Mouse (Mus musculus) testis, postnatal 10 days (tissue): Measurements from ENCODE around the gene Plcb2.
A peak's percentile ranks its signal among the peaks of the same experiment; 100 is the strongest.

Source experiments
- DNase-seq: peaks from one replicate; pipeline ENCODE4 v3.0.0; 2021; ENCODE audit warnings: low spot score

The Plcb2 gene

DNA sequence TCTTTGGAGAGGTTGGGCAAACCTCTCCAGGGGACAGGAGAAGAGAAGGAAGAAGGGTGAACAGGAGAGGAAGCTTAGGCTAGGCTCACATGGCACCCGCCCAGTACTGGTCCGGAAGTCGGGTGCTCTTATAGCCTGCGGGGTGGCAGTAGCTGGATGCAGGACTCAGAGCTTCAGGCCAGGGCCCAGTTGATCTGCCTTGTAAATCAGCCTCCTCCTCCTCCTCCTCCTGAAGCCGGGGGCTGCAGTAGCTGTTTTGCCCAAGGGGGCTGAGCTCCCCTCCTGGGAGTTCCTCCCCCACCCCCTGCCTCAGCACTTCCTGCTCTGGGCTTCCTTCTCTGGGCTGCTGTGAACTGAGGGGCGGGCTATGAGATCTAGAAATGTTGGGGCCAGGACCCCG, at the start of gene Plcb2:
TSS of gene Plcb2 (minus strand) at position 102 of the 400 bp plus-strand sequence.
- DNase-seq: no peak

- no peak for DNase-seq
These were observed 48.1 kb upstream of the Plcb2 start for GRCm38 (mm10) chr2:118776295-118776694.

- DNase-seq: no peak
These were observed 47.6 kb upstream of the Plcb2 start for GRCm38 (mm10) chr2:118775846-118776245.

DNA sequence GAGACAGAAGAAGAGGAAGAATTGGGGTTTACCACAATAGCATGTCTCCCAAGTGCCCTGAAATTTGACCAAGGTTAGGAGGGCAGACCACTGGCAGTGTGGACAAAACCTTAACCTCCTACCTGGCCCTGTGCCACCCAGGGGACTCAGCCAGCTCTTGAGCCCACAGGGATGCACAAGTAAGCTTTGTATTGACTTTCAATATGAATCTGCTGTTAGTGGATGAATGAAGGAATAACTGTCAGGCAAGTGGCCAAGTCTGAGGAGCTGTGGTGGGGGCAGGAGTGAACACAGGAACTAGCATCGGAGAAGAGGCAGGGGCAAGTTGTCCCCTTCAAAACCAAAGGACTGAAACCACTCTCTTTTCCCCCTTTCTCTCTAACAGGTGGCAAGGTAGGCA, 47.2 kb upstream of the Plcb2 start:
- DNase-seq: no peak

- no peak for DNase-seq
These were observed 46.3 kb upstream of the Plcb2 start for GRCm38 (mm10) chr2:118774536-118774935.

- DNase-seq: no peak
These were observed 44.1 kb upstream of the Plcb2 start, which contains the start of gene Phgr1 for GRCm38 (mm10) chr2:118772158-118772874. TSS of gene Phgr1 (plus strand) at chr2:118772769.

DNA sequence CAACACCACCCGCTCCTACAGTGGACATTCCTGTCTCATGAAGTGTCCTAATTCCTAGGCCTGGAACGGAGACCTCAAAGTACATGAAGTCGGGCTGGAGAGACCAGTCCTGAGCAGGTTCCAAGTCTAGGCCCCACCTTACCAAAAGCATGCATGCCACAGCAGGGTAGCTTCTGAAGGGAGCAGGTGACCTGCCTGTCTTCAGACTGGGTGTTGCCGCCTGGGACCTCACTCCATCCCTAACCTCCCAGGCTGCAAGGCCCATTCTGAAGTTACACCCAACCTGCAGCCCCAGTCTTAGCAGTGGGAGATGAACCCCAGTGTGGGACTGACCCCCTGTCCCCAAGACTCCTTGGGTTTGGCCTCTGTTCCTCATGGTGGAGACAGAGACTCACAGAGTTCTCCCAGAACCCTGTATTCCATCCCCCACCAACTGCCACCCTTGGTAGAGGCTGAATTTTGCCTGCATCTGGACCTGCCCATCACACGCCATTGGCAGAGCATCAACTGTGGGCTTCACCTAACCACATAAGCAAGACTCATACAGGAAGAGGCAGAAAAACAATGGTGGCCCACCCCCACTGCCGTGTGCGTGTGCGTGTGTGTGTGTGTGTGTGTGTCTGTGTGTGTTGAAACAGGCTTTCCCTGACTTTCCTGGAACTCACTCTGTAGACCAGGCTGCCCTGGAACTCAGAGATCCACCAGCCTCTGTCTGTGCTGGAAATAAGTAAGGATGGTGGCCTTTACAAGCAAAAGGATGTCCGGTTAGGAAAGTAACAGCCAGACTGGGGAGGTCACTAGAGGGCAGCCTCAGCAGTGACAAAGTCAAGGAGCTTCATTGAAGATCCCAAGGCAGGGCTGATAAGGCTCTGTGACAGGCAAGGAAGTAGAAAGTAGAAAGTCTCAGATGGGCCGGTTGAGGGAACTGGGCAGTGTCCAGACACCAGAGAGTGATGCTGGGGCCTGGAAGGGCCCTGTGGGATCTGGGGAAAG, 38.1 kb upstream of the Plcb2 start:
- DNase-seq: no peak

- DNase-seq: no peak
These were observed 36.6 kb upstream of the Plcb2 start for GRCm38 (mm10) chr2:118764875-118765274.

GRCm38 (mm10) chr2:118764094-118764831, 36.0 kb upstream of the Plcb2 start:
- peak; percentile 69 for DNase-seq

GRCm38 (mm10) chr2:118763469-118763868, 35.2 kb upstream of the Plcb2 start:
- no peak for DNase-seq

GRCm38 (mm10) chr2:118762784-118763148, 34.5 kb upstream of the Plcb2 start:
- no peak for DNase-seq

DNA sequence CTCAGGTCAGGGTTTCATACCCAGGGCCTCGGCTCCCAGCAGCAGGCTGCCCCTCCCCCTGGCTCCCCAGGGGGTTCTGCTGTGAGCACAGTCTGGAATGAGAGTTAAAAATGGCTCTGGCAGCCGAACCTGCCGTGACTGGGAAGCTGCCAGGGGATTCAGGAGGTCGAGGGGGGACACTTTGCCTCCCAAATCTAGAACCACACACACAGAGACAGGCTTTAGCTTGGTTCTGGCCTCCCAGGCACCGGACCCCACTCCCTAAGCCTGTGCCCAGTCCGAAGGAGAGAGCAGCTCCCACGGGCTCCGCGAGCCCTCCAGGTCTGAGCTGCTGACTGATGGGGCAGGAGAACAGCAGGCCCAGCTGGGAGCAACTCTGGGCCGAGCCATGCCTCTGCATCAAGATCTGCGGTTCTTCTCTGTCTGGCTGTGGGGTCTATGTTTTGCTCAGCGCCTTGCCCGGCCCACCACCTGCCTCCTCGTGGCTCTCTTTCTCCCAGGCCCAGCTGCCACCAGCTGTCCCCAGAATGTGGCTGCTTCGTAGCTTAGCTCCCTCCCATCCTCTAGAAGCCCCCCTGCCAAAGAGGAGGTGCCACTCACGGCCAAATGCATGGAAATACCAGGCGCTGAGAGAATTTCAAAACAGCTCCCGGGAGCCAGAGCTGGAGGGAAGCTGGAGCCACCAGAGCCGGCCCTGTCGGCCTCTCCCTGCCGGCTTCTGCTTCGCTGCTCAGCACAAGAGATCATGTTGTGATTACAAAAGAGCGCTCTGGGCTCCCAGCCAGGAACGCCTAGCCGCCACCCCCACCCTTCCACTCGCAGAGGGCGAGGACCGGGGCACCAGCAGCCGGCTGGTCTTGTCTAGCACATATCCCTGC, 33.9 kb upstream of the Plcb2 start, which contains the start of gene Ccdc9b:
TSS of gene Ccdc9b (minus strand) at position 756 of the 878 bp plus-strand sequence.
- peak; percentile 90 for DNase-seq

DNA sequence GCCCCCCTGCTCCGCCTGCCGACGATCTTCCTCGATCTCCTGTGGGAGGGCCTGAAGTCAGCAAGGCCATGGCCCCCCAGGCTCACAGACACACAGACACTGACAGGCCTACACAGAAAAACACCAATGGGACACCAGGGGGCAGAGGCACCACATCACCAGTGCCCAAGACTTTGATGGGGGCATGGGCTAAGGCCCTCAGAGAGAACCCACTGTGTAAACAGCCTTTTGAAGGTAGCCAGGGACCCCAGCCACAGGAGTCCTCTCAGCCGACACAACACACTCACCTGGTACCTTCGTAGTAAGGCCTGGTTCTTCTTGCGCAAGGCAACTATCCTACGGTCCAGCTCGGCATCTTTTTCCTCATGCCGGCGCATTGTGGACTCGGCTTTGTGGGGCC, 33.1 kb upstream of the Plcb2 start:
- DNase-seq: no peak

DNA sequence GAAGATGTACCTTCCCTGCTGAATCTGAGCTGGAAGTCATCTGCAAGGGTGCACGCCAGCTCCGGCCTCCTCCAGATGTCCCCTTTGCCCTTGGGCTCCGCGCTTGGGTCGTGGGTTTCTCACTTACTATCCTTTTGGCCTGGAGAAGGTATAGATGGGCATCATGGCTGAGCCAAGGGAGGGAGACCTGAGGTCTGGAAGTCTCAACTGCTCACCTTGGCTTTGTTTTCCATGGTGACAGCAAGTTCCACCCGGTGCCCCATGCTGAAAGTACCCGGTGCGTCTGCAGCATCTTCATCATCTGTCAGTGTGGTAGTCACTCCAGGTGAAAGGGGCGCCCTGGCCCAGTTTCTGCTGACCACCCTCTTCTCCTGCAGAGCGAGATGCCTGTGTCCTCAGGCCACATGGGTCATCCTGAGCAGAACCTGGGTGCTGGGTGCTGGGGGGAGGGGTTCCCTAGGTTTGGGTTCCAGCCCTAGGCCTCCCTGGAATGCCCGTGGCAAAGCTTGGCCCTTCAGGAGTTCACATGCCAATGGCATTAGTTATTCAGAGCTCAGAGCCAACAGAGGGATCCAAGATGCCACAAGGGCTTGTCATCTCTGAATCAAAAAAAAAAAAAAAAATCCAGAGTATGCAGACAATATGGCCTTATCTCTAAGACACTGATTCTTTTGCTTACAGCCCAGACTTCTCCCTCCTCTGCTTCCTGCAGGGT, 32.2 kb upstream of the Plcb2 start:
- no peak for DNase-seq

DNA sequence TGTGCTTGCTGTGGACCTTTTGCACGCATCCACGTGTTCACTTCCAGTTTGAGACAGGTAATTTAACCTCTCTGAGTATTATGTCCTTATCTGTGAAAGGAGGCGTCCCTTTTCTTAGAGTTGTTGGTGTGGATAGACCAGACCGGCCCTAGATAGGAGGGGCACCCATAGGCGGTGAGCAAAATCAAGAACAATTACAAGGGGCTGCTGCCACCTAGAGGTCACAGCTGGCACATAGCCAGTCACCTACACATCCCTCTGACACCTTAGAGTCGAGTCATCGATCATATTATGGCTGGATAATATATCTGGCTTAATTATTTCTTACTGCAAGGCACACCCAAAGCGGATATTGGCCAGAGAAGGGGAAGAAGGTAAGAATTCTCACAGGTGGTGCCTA, 31.6 kb upstream of the Plcb2 start:
- DNase-seq: peak; percentile 61

DNA sequence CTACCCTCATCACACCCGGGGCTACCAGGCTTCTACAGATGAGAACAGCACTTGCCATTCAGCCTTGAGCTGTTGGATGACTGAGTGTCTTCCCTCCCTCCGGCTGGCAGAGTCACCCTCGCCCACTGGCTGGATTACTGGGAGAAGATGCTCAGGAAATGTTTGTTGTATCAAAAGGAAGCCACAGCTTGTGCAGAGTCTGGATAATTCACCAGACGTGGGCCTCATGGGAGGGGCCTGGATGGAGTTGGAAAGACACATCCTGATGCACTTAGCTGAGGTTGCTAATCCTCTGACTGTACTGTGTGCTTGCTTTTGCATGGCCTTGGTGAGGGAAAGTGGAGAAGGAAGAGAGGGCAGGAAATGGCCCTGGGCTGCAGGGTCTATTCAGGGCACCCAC, 27.9 kb upstream of the Plcb2 start:
- no peak for DNase-seq

- no peak for DNase-seq
These were observed 27.2 kb upstream of the Plcb2 start for GRCm38 (mm10) chr2:118755407-118755806.

DNA sequence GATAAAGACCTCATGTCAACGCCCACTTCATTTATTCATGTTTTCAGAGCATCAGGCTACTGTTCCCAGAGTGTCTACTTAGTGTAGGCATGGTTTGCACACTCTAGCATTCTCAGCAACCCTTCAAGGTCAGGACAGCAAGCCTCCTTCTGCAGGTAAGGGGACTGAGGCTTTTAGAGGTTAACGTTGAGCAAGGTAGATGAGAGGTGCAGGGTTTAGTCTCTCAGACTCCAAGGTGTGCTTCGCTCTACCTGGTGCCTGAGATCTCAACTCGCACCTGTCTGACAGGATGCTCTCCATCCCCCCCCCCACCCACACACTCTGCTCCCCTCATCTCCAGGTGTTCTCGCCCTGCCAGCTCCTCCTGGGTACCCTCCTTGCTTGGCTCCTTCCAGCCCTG, 25.9 kb upstream of the Plcb2 start:
- no peak for DNase-seq

DNA sequence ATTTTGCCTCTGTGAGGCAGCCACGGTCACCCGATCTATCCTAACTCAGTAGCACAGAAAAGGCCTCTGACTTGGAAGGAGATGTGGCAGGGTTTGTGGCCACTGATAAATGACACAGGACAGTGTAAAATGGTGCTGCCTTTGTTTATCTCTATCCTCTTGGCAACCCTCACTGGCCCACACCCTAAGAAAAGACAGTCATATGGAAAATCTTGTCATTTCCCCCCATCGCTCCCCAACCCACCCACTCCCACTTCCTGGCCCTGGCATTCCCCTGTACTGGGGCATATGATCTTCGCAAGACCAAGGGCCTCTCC, 24.5 kb upstream of the Plcb2 start:
- DNase-seq: no peak

DNA sequence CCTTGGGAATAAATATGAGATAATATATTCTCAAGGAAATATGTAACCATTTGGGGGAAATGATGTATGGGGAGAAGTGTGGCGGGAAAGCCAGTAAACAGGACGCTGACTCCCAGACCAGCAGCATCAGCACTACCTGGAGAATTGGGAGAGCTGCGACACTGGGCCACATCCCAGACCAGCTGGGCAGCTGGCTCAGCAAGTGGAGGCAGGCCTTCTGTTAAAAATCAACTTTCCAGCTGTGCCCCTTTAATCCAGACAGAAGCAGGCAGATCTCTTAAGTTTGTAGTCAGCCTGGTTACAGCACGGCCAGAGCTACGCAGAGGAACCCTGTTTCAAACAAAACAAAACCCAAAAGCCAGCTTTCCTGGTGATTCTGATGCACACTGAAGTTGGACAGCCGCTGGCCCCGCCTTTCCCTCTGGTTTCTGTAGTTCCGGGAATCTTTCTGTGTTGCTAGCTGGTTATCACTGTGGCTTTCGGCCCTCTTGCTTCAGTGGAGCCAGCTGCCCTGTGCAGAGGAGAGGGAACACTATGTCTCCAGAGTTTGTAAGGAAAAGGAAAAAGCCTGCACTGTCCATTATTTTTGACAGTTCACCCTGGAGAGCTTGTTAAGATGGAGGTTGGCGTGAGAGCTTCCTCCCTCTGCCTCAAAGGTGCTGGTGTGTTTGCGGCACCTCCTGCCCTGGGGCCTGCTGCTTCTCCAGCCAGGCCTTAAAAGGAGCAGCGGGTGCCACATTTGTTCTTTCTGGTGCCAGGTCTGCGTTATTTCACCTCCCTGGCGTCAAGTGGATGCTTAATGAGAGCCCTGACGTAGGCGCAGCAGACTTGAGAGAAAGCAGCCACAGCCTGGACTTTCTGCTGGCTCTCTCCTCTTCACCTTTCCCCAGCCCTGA, 23.9 kb upstream of the Plcb2 start:
- peak; percentile 57 for DNase-seq
